Mouse (Mus musculus): ENCODE measurements around the gene Aipl1.

Aipl1 gene

GRCm38 (mm10) chr11:72050168-72050894 lies 13.0 kb upstream of the Aipl1 start:
- no peak for DNase-seq (ENCODE audit: low read depth, low spot score)

- DNase-seq (ENCODE audit: low read depth, low spot score) = no peak
Observed at GRCm38 (mm10) chr11:72049171-72049759, 12.0 kb upstream of the Aipl1 start.

- DNase-seq (ENCODE audit: low read depth, low spot score) = no peak
Observed at GRCm38 (mm10) chr11:72048730-72049129, 11.4 kb upstream of the Aipl1 start.

GRCm38 (mm10) chr11:72044231-72044630 lies 6.9 kb upstream of the Aipl1 start:
- DNase-seq (ENCODE audit: low read depth, low spot score) = no peak

GRCm38 (mm10) chr11:72042631-72043030 lies 5.3 kb upstream of the Aipl1 start:
- no peak for DNase-seq (ENCODE audit: low read depth, low spot score)

GRCm38 (mm10) chr11:72041768-72042607 lies 4.7 kb upstream of the Aipl1 start, which contains the start of gene Pimreg:
Gene Pimreg, plus strand, starts transcription at chr11:72042032.
- peak; percentile 84 for DNase-seq (ENCODE audit: low read depth, low spot score)

- no peak for DNase-seq (ENCODE audit: low read depth, low spot score)
Observed at GRCm38 (mm10) chr11:72041290-72041767, 4.0 kb upstream of the Aipl1 start.

GRCm38 (mm10) chr11:72039599-72040386 lies 2.5 kb upstream of the Aipl1 start:
- no peak for DNase-seq (ENCODE audit: low read depth, low spot score)

GRCm38 (mm10) chr11:72037996-72038395 lies 687 bp upstream of the Aipl1 start:
- DNase-seq (ENCODE audit: low read depth, low spot score) = peak; percentile 66

- no peak for DNase-seq (ENCODE audit: low read depth, low spot score)
Observed at GRCm38 (mm10) chr11:72032589-72032988, 4.7 kb downstream of the Aipl1 start.

GRCm38 (mm10) chr11:72032091-72032490 lies 5.2 kb downstream of the Aipl1 start:
- no peak for DNase-seq (ENCODE audit: low read depth, low spot score)

- no peak for DNase-seq (ENCODE audit: low read depth, low spot score)
Observed at GRCm38 (mm10) chr11:72031353-72031752, 6.0 kb downstream of the Aipl1 start.

- DNase-seq (ENCODE audit: low read depth, low spot score) = no peak
Observed at GRCm38 (mm10) chr11:72029143-72029542, 8.2 kb downstream of the Aipl1 start.

- no peak for DNase-seq (ENCODE audit: low read depth, low spot score)
Observed at GRCm38 (mm10) chr11:72027836-72028235, 9.5 kb downstream of the Aipl1 start.

GRCm38 (mm10) chr11:72026516-72026915 lies 10.8 kb downstream of the Aipl1 start:
- no peak for DNase-seq (ENCODE audit: low read depth, low spot score)

GRCm38 (mm10) chr11:72025843-72026242 lies 11.5 kb downstream of the Aipl1 start:
- DNase-seq (ENCODE audit: low read depth, low spot score) = no peak

- no peak for DNase-seq (ENCODE audit: low read depth, low spot score)
Observed at GRCm38 (mm10) chr11:72024193-72024781, 13.0 kb downstream of the Aipl1 start.

GRCm38 (mm10) chr11:72023581-72023980 lies 13.7 kb downstream of the Aipl1 start:
- DNase-seq (ENCODE audit: low read depth, low spot score) = no peak

- no peak for DNase-seq (ENCODE audit: low read depth, low spot score)
Observed at GRCm38 (mm10) chr11:72022827-72023226, 14.5 kb downstream of the Aipl1 start.

- DNase-seq (ENCODE audit: low read depth, low spot score) = no peak
Observed at GRCm38 (mm10) chr11:72021015-72021414, 16.3 kb downstream of the Aipl1 start.

GRCm38 (mm10) chr11:72017253-72017601 lies 20.1 kb downstream of the Aipl1 start:
- DNase-seq (ENCODE audit: low read depth, low spot score) = no peak
